Mouse (Mus musculus) Muller cell, postnatal 12 days (primary cell): Measurements from ENCODE around the gene Pomgnt1.

Source experiments
- DNase-seq: peaks from one replicate; pipeline ENCODE4 v3.0.0-alpha.2; 2015; ENCODE audit errors: inconsistent ontology term

Pomgnt1 gene

GRCm38 (mm10) chr4:116123602-116124519 lies at the start of gene Pomgnt1, which contains the start of gene Rad54l:
Gene Pomgnt1, plus strand, starts transcription at chr4:116123840.
Gene Rad54l, minus strand, starts transcription at chr4:116123690.
- peak; percentile 91 for DNase-seq

GRCm38 (mm10) chr4:116074145-116074675 lies 49.4 kb upstream of the Pomgnt1 start:
- peak; percentile 40 for DNase-seq

- DNase-seq, result peak; percentile 98
Observed at GRCm38 (mm10) chr4:116074861-116075620, 48.6 kb upstream of the Pomgnt1 start, which contains the start of the genes Uqcrh and Lrrc41. Gene Uqcrh, minus strand, starts transcription at chr4:116075071. Gene Lrrc41, plus strand, starts transcription at chr4:116075269.

GRCm38 (mm10) chr4:116075631-116076368 lies 47.8 kb upstream of the Pomgnt1 start:
- DNase-seq, result peak; percentile 87

GRCm38 (mm10) chr4:116076369-116077231 lies 47.0 kb upstream of the Pomgnt1 start:
- DNase-seq, result peak; percentile 67

GRCm38 (mm10) chr4:116077240-116078095 lies 46.2 kb upstream of the Pomgnt1 start:
- peak; percentile 20 for DNase-seq

- no peak for DNase-seq
Observed at GRCm38 (mm10) chr4:116088510-116089249, 35.0 kb upstream of the Pomgnt1 start.

GRCm38 (mm10) chr4:116096291-116096690 lies 27.3 kb upstream of the Pomgnt1 start:
- DNase-seq, result peak; percentile 3

GRCm38 (mm10) chr4:116097211-116097610 lies 26.4 kb upstream of the Pomgnt1 start:
- DNase-seq, result no peak

GRCm38 (mm10) chr4:116100959-116101358 lies 22.7 kb upstream of the Pomgnt1 start:
- no peak for DNase-seq

- DNase-seq, result no peak
Observed at GRCm38 (mm10) chr4:116105278-116105677, 18.4 kb upstream of the Pomgnt1 start.

GRCm38 (mm10) chr4:116110695-116111094 lies 12.9 kb upstream of the Pomgnt1 start:
- DNase-seq, result no peak

GRCm38 (mm10) chr4:116111486-116111885 lies 12.2 kb upstream of the Pomgnt1 start:
- no peak for DNase-seq

GRCm38 (mm10) chr4:116122762-116123161 lies 878 bp upstream of the Pomgnt1 start:
- no peak for DNase-seq

GRCm38 (mm10) chr4:116125803-116126386 lies 2.3 kb downstream of the Pomgnt1 start:
- DNase-seq, result no peak

GRCm38 (mm10) chr4:116127956-116128355 lies 4.3 kb downstream of the Pomgnt1 start:
- no peak for DNase-seq

GRCm38 (mm10) chr4:116133126-116133525 lies 9.5 kb downstream of the Pomgnt1 start:
- DNase-seq, result no peak

- DNase-seq, result peak; percentile 42
Observed at GRCm38 (mm10) chr4:116134990-116135389, 11.3 kb downstream of the Pomgnt1 start.
